Mouse (Mus musculus) embryonic facial prominence, embryonic 14.5 days (tissue): ENCODE data around the gene Gm28553. TPM values are rescaled to one million over a fixed set of nuclear protein-coding genes. Genes with fewer than 3 reads are reported as not detected.
"Not testable (repeated sequence)": the region's sequence is repeated elsewhere in the genome, so short reads cannot be mapped to it uniquely, and the experiment has no call there.

Source experiments
- ATAC-seq: fragments of 200-750 bp; cut with Nextera tagmentation; 2 replicates; pipeline ENCODE4 v1.8.0; 2017; ENCODE audit warnings: low read depth, moderate number of reproducible peaks, moderate TSS enrichment
- DNase-seq: peaks from one replicate; pipeline ENCODE4 v3.0.0-alpha.2; 2015; ENCODE audit warnings: low spot score
- H3K27ac ChIP-seq: fragments of 300-500 bp; sonication (generic); replicated peaks from 2 replicates; pipeline ENCODE4 v1.5.1; 2014; ENCODE audit warnings: low read depth, mild to moderate bottlenecking, low read length, moderate library complexity
- H3K27me3 ChIP-seq: fragments of 300-500 bp; sonication (generic); replicated peaks from 2 replicates; pipeline ENCODE4 v1.6.1; 2014; ENCODE audit warnings: low read length; ENCODE audit not compliant: control insufficient read depth, insufficient read depth
- H3K36me3 ChIP-seq: fragments of 300-500 bp; sonication (generic); 2 replicates; pipeline ENCODE4 v1.6.1; 2014; ENCODE audit warnings: low read length, mixed read lengths; ENCODE audit not compliant: control insufficient read depth, insufficient read depth
- H3K4me1 ChIP-seq: fragments of 300-500 bp; sonication (generic); 2 replicates; pipeline ENCODE4 v1.6.1; 2014; ENCODE audit warnings: antibody characterized with exemption, low read length; ENCODE audit not compliant: control insufficient read depth, insufficient read depth
- H3K4me2 ChIP-seq: fragments of 300-500 bp; sonication (generic); 2 replicates; pipeline ENCODE4 v1.6.1; 2014; ENCODE audit warnings: low read depth, mild to moderate bottlenecking, low read length, moderate library complexity, mixed read lengths
- H3K4me3 ChIP-seq: fragments of 300-500 bp; sonication (generic); 2 replicates; pipeline ENCODE4 v1.5.1; 2014; ENCODE audit warnings: low read depth, mild to moderate bottlenecking, low read length
- H3K9ac ChIP-seq: fragments of 300-500 bp; sonication (generic); 2 replicates; pipeline ENCODE4 v1.6.1; 2014; ENCODE audit warnings: low read depth, mild to moderate bottlenecking, low read length, moderate library complexity, mixed read lengths
- H3K9me3 ChIP-seq: fragments of 300-500 bp; sonication (generic); 2 replicates; pipeline ENCODE4 v1.6.1; 2016; ENCODE audit warnings: low read length; ENCODE audit not compliant: control insufficient read depth
- WGBS: fragments of 180-500 bp; shearing (Covaris S2); extraction: QIAGEN DNeasy Blood & Tissue Kit; methylation state at CpG from one replicate; pipeline ENCODE4 v1.1.7; 2014; 5-methylcytosine and 5-hydroxymethylcytosine counted together
- polyA plus RNA-seq: library from polyadenylated mRNA; unstranded; fragments of >200 nt; fragmentation: Nextera tagmentation; extraction: Ambion mirVana; gene quantifications from 2 replicates; pipeline ENCODE4 v1.2.1, GENCODE M21; 2014

Gene Gm28553
- polyA plus RNA-seq: not detected in 2 replicates

GRCm38 (mm10) chrY:48856197-48856596, at the start of gene Gm28553:
Gene Gm28553 (plus strand): TSS chrY:48856497.
- no CpG with 5 or more reads among the region's 5 CpGs for WGBS
- H3K9me3 ChIP-seq, H3K27me3 ChIP-seq, H3K27ac ChIP-seq, H3K4me3 ChIP-seq, H3K4me1 ChIP-seq, DNase-seq, H3K36me3 ChIP-seq, H3K4me2 ChIP-seq, H3K9ac ChIP-seq, ATAC-seq: not testable (repeated sequence)
